Mouse (Mus musculus): ENCODE data around the gene Ehd3. TPM values are rescaled to one million over a fixed set of nuclear protein-coding genes. Genes with fewer than 3 reads are reported as not detected.
"Not testable (repeated sequence)": the region's sequence is repeated elsewhere in the genome, so short reads cannot be mapped to it uniquely, and the experiment has no call there.

The Ehd3 gene
- total and polyA plus RNA-seq, 3 experiments, result 34.2 to 87.7 (median 63.3) TPM

- no peak for DNase-seq
These were observed 22.2 kb downstream of the Ehd3 start for GRCm38 (mm10) chr17:73826106-73826505.

GRCm38 (mm10) chr17:73827446-73827845 lies 23.5 kb downstream of the Ehd3 start:
- DNase-seq, result no peak

GRCm38 (mm10) chr17:73830511-73830910 lies 26.6 kb downstream of the Ehd3 start:
- DNase-seq, result no peak

- DNase-seq, result no peak
These were observed 27.5 kb downstream of the Ehd3 start for GRCm38 (mm10) chr17:73831427-73831826.

- DNase-seq, result no peak
These were observed 29.0 kb downstream of the Ehd3 start for GRCm38 (mm10) chr17:73832901-73833300.

GRCm38 (mm10) chr17:73833474-73833873 lies 29.5 kb downstream of the Ehd3 start:
- no peak for DNase-seq

- no peak for DNase-seq
These were observed 32.7 kb downstream of the Ehd3 start for GRCm38 (mm10) chr17:73836601-73837000.

- no peak for DNase-seq
These were observed 33.3 kb downstream of the Ehd3 start for GRCm38 (mm10) chr17:73837244-73837643.

- no peak for DNase-seq
These were observed 35.3 kb downstream of the Ehd3 start for GRCm38 (mm10) chr17:73839086-73839835.

- not testable (repeated sequence) for DNase-seq
These were observed 35.9 kb downstream of the Ehd3 start for GRCm38 (mm10) chr17:73839876-73840275.

GRCm38 (mm10) chr17:73842963-73843362 lies 39.0 kb downstream of the Ehd3 start:
- DNase-seq, result no peak

GRCm38 (mm10) chr17:73845632-73846031 lies 41.7 kb downstream of the Ehd3 start:
- DNase-seq, result no peak

GRCm38 (mm10) chr17:73847399-73847798 lies 43.5 kb downstream of the Ehd3 start:
- DNase-seq, result no peak

GRCm38 (mm10) chr17:73853041-73853440 lies 49.1 kb downstream of the Ehd3 start:
- peak; percentile 47 for DNase-seq

GRCm38 (mm10) chr17:73853717-73854116 lies 49.8 kb downstream of the Ehd3 start:
- DNase-seq, result no peak

GRCm38 (mm10) chr17:73869008-73869685 lies 65.2 kb downstream of the Ehd3 start:
- no peak for DNase-seq

- DNase-seq, result no peak
These were observed 67.1 kb downstream of the Ehd3 start for GRCm38 (mm10) chr17:73870956-73871605.

- no peak for DNase-seq
These were observed 71.3 kb downstream of the Ehd3 start for GRCm38 (mm10) chr17:73875268-73875667.

- no peak for DNase-seq
These were observed 71.7 kb downstream of the Ehd3 start for GRCm38 (mm10) chr17:73875674-73876073.

GRCm38 (mm10) chr17:73879262-73879916 lies 75.5 kb downstream of the Ehd3 start:
- no peak for DNase-seq

GRCm38 (mm10) chr17:73880286-73880685 lies 76.4 kb downstream of the Ehd3 start:
- no peak for DNase-seq

- DNase-seq, result no peak
These were observed 77.4 kb downstream of the Ehd3 start for GRCm38 (mm10) chr17:73881295-73881694.

Measured in adrenal gland, adult 2 months (tissue).